Mouse (Mus musculus): Measurements from ENCODE around the gene Bpifb4. TPM values are rescaled to one million over a fixed set of nuclear protein-coding genes. Genes with fewer than 3 reads are reported as not detected.

Gene Bpifb4
- total and polyA plus RNA-seq, 3 experiments, result not detected

DNA sequence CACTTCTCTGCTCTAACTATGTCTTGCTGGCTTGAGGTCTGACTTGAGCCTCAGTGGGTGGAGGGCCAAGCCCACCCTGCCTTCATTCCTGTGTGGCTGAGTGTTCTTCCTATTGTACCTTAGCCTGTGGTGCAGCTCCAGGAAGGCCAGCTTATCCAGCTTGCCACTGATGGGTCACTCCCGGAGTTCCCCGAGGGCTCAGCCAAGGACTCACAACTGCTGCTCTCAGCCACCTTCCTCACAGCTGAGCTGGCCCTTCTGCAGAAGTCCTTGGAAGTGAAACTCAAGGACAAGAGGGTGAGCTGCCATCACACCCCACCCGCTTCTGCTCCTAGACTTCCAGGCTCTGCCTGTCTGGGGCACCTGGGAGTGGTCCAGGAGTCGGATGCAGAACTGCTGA is 31.4 kb upstream of the Bpifb4 start:
- H3K36me3 ChIP-seq (ENCODE audit: control insufficient read depth in 1 of 2, insufficient read depth in 2 of 2, low read length in 2 of 2), result no peaks in the 10 kb centered on the region
- no peak for DNase-seq (ENCODE audit: low read depth, low spot score)
- no peak overlapping the region for H3K4me3 ChIP-seq (ENCODE audit: control insufficient read depth in 1 of 2, insufficient read depth in 1 of 2, low read depth in 2 of 2, low read length in 2 of 2)
- H3K27ac ChIP-seq (ENCODE audit: control insufficient read depth, low read depth, low read length), result no peak overlapping the region
- TF ChIP-seq RCOR1 (IDR thresholded peaks at IDR 0.05; ENCODE audit: low read depth, low read length), result no peak
- TF ChIP-seq ETS1 (IDR thresholded peaks at IDR 0.05; ENCODE audit: low read depth, low read length), result no peak
- TF ChIP-seq CHD1 (IDR thresholded peaks at IDR 0.05; ENCODE audit: low read depth, low read length), result no peak
- no peak for TF ChIP-seq NELFE (IDR thresholded peaks at IDR 0.05; ENCODE audit: low read depth, low read length)
- no peak for TF ChIP-seq EP300 (IDR thresholded peaks at IDR 0.05; ENCODE audit: low read depth in 1 of 2, low read length in 2 of 2)
- no peak for TF ChIP-seq CHD2 (IDR thresholded peaks at IDR 0.05; ENCODE audit: low read length)
- no peak for TF ChIP-seq CTCF (IDR thresholded peaks at IDR 0.05 in 2 of 3, conservative IDR thresholded peaks at IDR 0.05 in 1 of 3; ENCODE audit: control insufficient read depth in 1 of 3, insufficient read depth in 1 of 3, low read depth in 2 of 3, low read length in 3 of 3, poor library complexity in 1 of 3, severe bottlenecking in 1 of 3)
- no peak for TF ChIP-seq ZNF384 (IDR thresholded peaks at IDR 0.05; ENCODE audit: low read depth, low read length)
- TF ChIP-seq ZC3H11A (IDR thresholded peaks at IDR 0.05; ENCODE audit: low read depth, low read length), result no peak
- TF ChIP-seq TBP (IDR thresholded peaks at IDR 0.05; ENCODE audit: low read depth, low read length), result no peak
- TF ChIP-seq GABPA (IDR thresholded peaks at IDR 0.05; ENCODE audit: low read depth, low read length), result no peak
- no peak for TF ChIP-seq GATA1 (IDR thresholded peaks at IDR 0.05; ENCODE audit: low read depth, low read length)
- no peak for TF ChIP-seq MXI1 (IDR thresholded peaks at IDR 0.05; ENCODE audit: low read depth, low read length)
- no peak for TF ChIP-seq USF1 (IDR thresholded peaks at IDR 0.05; ENCODE audit: low read depth, low read length)
- no peak for TF ChIP-seq BHLHE40 (IDR thresholded peaks at IDR 0.05; ENCODE audit: borderline replicate concordance, low read depth, low read length)
- TF ChIP-seq SIN3A (IDR thresholded peaks at IDR 0.05; ENCODE audit: low read length), result no peak
- no peak for TF ChIP-seq MAZ (IDR thresholded peaks at IDR 0.05; ENCODE audit: low read depth, low read length)
- no peak for TF ChIP-seq MYC (IDR thresholded peaks at IDR 0.05; ENCODE audit: low read depth, low read length)
- TF ChIP-seq TCF12 (IDR thresholded peaks at IDR 0.05; ENCODE audit: low read depth, low read length), result no peak
- no peaks in the 10 kb centered on the region for H3K4me1 ChIP-seq (ENCODE audit: control insufficient read depth in 1 of 2, insufficient read depth in 2 of 2, low read length in 2 of 2)
- no peaks in the 10 kb centered on the region for H3K27me3 ChIP-seq (ENCODE audit: control insufficient read depth in 1 of 2, insufficient read depth in 2 of 2, low read length in 2 of 2)
- H3K9me3 ChIP-seq (replicated peaks; ENCODE audit: insufficient read depth, low read length), result no peaks in the 10 kb centered on the region
- no peaks in the 10 kb centered on the region for H3K79me2 ChIP-seq (ENCODE audit: control insufficient read depth, insufficient read depth, low read length, poor library complexity)
- H3K9ac ChIP-seq (ENCODE audit: control insufficient read depth, low read depth, low read length, poor library complexity, severe bottlenecking), result no peak overlapping the region

DNA sequence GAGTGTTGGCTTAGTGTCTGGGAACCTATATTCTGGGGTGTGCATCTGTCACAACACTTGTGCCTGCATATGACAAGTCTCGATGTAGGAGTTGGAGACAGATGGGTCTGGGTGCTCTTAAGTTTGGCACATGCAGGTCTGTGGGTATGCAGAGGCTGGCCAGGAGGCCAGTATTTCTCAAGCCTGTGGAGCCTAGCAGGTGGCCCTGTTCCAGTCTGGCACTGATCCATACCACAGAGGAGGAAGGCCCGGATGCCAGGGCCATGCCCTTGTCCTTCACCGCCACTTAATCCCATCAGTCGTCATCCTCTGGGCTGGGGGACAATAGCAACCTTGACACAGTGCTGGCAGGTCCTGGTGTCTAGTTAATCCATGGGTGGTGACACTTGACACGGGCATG is 23.9 kb upstream of the Bpifb4 start:
- no peak for DNase-seq (ENCODE audit: low read depth, low spot score)
- Histone ChIP-seq H3K27ac (ENCODE audit: control insufficient read depth, low read depth, low read length) (no peak overlapping the region), H3K27me3 (ENCODE audit: control insufficient read depth in 1 of 2, insufficient read depth in 2 of 2, low read length in 2 of 2) (no peaks in the 10 kb centered on the region), H3K9me3 (replicated peaks; ENCODE audit: insufficient read depth, low read length) (no peaks in the 10 kb centered on the region), H3K36me3 (ENCODE audit: control insufficient read depth in 1 of 2, insufficient read depth in 2 of 2, low read length in 2 of 2) (no peaks in the 10 kb centered on the region), H3K79me2 (ENCODE audit: control insufficient read depth, insufficient read depth, low read length, poor library complexity) (no peaks in the 10 kb centered on the region), H3K9ac (ENCODE audit: control insufficient read depth, low read depth, low read length, poor library complexity, severe bottlenecking) (no peak overlapping the region), H3K4me3 (ENCODE audit: control insufficient read depth in 1 of 2, insufficient read depth in 1 of 2, low read depth in 2 of 2, low read length in 2 of 2) (no peak overlapping the region), H3K4me1 (ENCODE audit: control insufficient read depth in 1 of 2, insufficient read depth in 2 of 2, low read length in 2 of 2) (no peaks in the 10 kb centered on the region)
- TF ChIP-seq ZKSCAN1 (IDR thresholded peaks at IDR 0.05; ENCODE audit: low read depth, low read length) (no peak), KAT2A (conservative IDR thresholded peaks at IDR 0.05; ENCODE audit: low read depth, low read length) (no peak), GABPA (IDR thresholded peaks at IDR 0.05; ENCODE audit: low read depth, low read length) (no peak), MAZ (IDR thresholded peaks at IDR 0.05; ENCODE audit: low read depth, low read length) (no peak), CTCF (IDR thresholded peaks at IDR 0.05 in 2 of 3, conservative IDR thresholded peaks at IDR 0.05 in 1 of 3; ENCODE audit: control insufficient read depth in 1 of 3, insufficient read depth in 1 of 3, low read depth in 2 of 3, low read length in 3 of 3, poor library complexity in 1 of 3, severe bottlenecking in 1 of 3) (no peak), TCF12 (IDR thresholded peaks at IDR 0.05; ENCODE audit: low read depth, low read length) (no peak), NRF1 (IDR thresholded peaks at IDR 0.05; ENCODE audit: insufficient read depth, low read depth, low read length, poor library complexity, severe bottlenecking) (no peak), CHD2 (IDR thresholded peaks at IDR 0.05; ENCODE audit: low read length) (no peak), TBP (IDR thresholded peaks at IDR 0.05; ENCODE audit: low read depth, low read length) (no peak), ZC3H11A (IDR thresholded peaks at IDR 0.05; ENCODE audit: low read depth, low read length) (no peak), MEF2A (IDR thresholded peaks at IDR 0.05; ENCODE audit: extremely low read depth, insufficient replicate concordance, low read depth, low read length, poor library complexity, severe bottlenecking) (no peak), BHLHE40 (IDR thresholded peaks at IDR 0.05; ENCODE audit: borderline replicate concordance, low read depth, low read length) (no peak), MAFK (IDR thresholded peaks at IDR 0.05; ENCODE audit: borderline replicate concordance, low read depth, low read length) (no peak), RCOR1 (IDR thresholded peaks at IDR 0.05; ENCODE audit: low read depth, low read length) (no peak), POLR2A (IDR thresholded peaks at IDR 0.05; ENCODE audit: control insufficient read depth in 1 of 2, insufficient read depth in 1 of 2, low read depth in 1 of 2, low read length in 2 of 2, poor library complexity in 1 of 2) (no peak), ELF1 (IDR thresholded peaks at IDR 0.05; ENCODE audit: low read depth, low read length) (no peak)
